Mouse (Mus musculus): Measurements from ENCODE around the gene Cmtm7. TPM values are rescaled to one million over a fixed set of nuclear protein-coding genes. Genes with fewer than 3 reads are reported as not detected.
A peak's percentile ranks its signal among the peaks of the same experiment; 100 is the strongest.

Gene Cmtm7
- polyA plus RNA-seq, 1 experiment from 2014 or later, result 93.0 TPM

- no peak for TF ChIP-seq CTCF (IDR thresholded peaks at IDR 0.05; ENCODE audit: low read depth)
- Histone ChIP-seq H3K27me3 (ENCODE audit: insufficient read depth, low read length) (no peaks in the 10 kb centered on the region), H3K4me1 (ENCODE audit: insufficient read depth) (peaks cover 6% of the 10 kb centered on the region; the same call in 1 of the 2 replicates), H3K4me2 (peak overlapping the region; percentile 26; the same call in 1 of the 2 replicates), H3K36me3 (ENCODE audit: insufficient read depth) (no peaks in the 10 kb centered on the region), H3K9ac (no peak overlapping the region), H3K4me3 (ENCODE audit: low read depth, low read length) (no peak overlapping the region), H3K9me3 (ENCODE audit: low read depth, low read length) (no peaks in the 10 kb centered on the region), H3K27ac (ENCODE audit: low read depth) (no peak overlapping the region)
- 24% methylated on average over 19 of the region's 19 CpGs for WGBS
- peak; percentile 79 for ATAC-seq (ENCODE audit: insufficient read depth)
- peak; percentile 83 for DNase-seq
Observed at GRCm38 (mm10) chr9:114805151-114805671, 23.6 kb upstream of the Cmtm7 start.

GRCm38 (mm10) chr9:114802191-114802590 is 20.5 kb upstream of the Cmtm7 start:
- H3K9ac ChIP-seq, result no peak overlapping the region
- no peak for DNase-seq
- WGBS, result 88% methylated on average over 1 of the region's 1 CpGs
- no peak for ATAC-seq (ENCODE audit: insufficient read depth)
- no peaks in the 10 kb centered on the region for H3K36me3 ChIP-seq (ENCODE audit: insufficient read depth)
- H3K4me2 ChIP-seq, result no peak overlapping the region
- no peak overlapping the region for H3K27ac ChIP-seq (ENCODE audit: low read depth)
- H3K4me3 ChIP-seq (ENCODE audit: low read depth, low read length), result no peak overlapping the region
- H3K4me1 ChIP-seq (ENCODE audit: insufficient read depth), result peaks cover 3% of the 10 kb centered on the region; the same call in 1 of the 2 replicates
- H3K9me3 ChIP-seq (ENCODE audit: low read depth, low read length), result no peaks in the 10 kb centered on the region
- no peaks in the 10 kb centered on the region for H3K27me3 ChIP-seq (ENCODE audit: insufficient read depth, low read length)
- TF ChIP-seq CTCF (IDR thresholded peaks at IDR 0.05; ENCODE audit: low read depth), result no peak

GRCm38 (mm10) chr9:114801301-114801700 is 19.6 kb upstream of the Cmtm7 start:
- DNase-seq (no peak), ATAC-seq (ENCODE audit: insufficient read depth) (no peak)
- H3K27me3 ChIP-seq (ENCODE audit: insufficient read depth, low read length), result no peaks in the 10 kb centered on the region
- H3K36me3 ChIP-seq (ENCODE audit: insufficient read depth), result no peaks in the 10 kb centered on the region
- no peak for TF ChIP-seq CTCF (IDR thresholded peaks at IDR 0.05; ENCODE audit: low read depth)
- no peaks in the 10 kb centered on the region for H3K9me3 ChIP-seq (ENCODE audit: low read depth, low read length)
- peaks cover 3% of the 10 kb centered on the region; the same call in 1 of the 2 replicates for H3K4me1 ChIP-seq (ENCODE audit: insufficient read depth)
- H3K4me3 ChIP-seq (ENCODE audit: low read depth, low read length), result no peak overlapping the region
- H3K4me2 ChIP-seq, result no peak overlapping the region
- H3K9ac ChIP-seq, result no peak overlapping the region
- no peak overlapping the region for H3K27ac ChIP-seq (ENCODE audit: low read depth)
- 39% methylated on average over 15 of the region's 15 CpGs for WGBS

- DNase-seq, result no peak
- Histone ChIP-seq H3K9ac (no peak overlapping the region), H3K4me3 (ENCODE audit: low read depth, low read length) (no peak overlapping the region), H3K4me2 (no peak overlapping the region), H3K9me3 (ENCODE audit: low read depth, low read length) (no peaks in the 10 kb centered on the region), H3K4me1 (ENCODE audit: insufficient read depth) (peaks cover 2% of the 10 kb centered on the region; the same call in 1 of the 2 replicates), H3K27ac (ENCODE audit: low read depth) (no peak overlapping the region), H3K27me3 (ENCODE audit: insufficient read depth, low read length) (no peaks in the 10 kb centered on the region), H3K36me3 (ENCODE audit: insufficient read depth) (no peaks in the 10 kb centered on the region)
- no peak for ATAC-seq (ENCODE audit: insufficient read depth)
- TF ChIP-seq CTCF (IDR thresholded peaks at IDR 0.05; ENCODE audit: low read depth), result no peak
- WGBS, result 40% methylated on average over 10 of the region's 10 CpGs
Observed at GRCm38 (mm10) chr9:114799498-114800107, 17.9 kb upstream of the Cmtm7 start.

- no peak for TF ChIP-seq CTCF (IDR thresholded peaks at IDR 0.05; ENCODE audit: low read depth)
- H3K4me2 ChIP-seq, result no peak overlapping the region
- H3K27me3 ChIP-seq (ENCODE audit: insufficient read depth, low read length), result no peaks in the 10 kb centered on the region
- H3K4me1 ChIP-seq (ENCODE audit: insufficient read depth), result no peaks in the 10 kb centered on the region; the same call in 1 of the 2 replicates
- no peak for ATAC-seq (ENCODE audit: insufficient read depth)
- H3K9ac ChIP-seq, result no peak overlapping the region
- no peak overlapping the region for H3K4me3 ChIP-seq (ENCODE audit: low read depth, low read length)
- H3K9me3 ChIP-seq (ENCODE audit: low read depth, low read length), result no peaks in the 10 kb centered on the region
- peak; percentile 62 for DNase-seq
- WGBS, result 24% methylated on average over 6 of the region's 6 CpGs
- H3K27ac ChIP-seq (ENCODE audit: low read depth), result no peak overlapping the region
- H3K36me3 ChIP-seq (ENCODE audit: insufficient read depth), result no peaks in the 10 kb centered on the region
Observed at GRCm38 (mm10) chr9:114798845-114799244, 17.2 kb upstream of the Cmtm7 start.

GRCm38 (mm10) chr9:114797329-114798004 is 15.8 kb upstream of the Cmtm7 start:
- DNase-seq (peak; percentile 95), ATAC-seq (ENCODE audit: insufficient read depth) (peak; percentile 87)
- no peak overlapping the region for H3K9ac ChIP-seq
- no peaks in the 10 kb centered on the region for H3K27me3 ChIP-seq (ENCODE audit: insufficient read depth, low read length)
- no peaks in the 10 kb centered on the region for H3K36me3 ChIP-seq (ENCODE audit: insufficient read depth)
- peak; percentile 99 for TF ChIP-seq CTCF (IDR thresholded peaks at IDR 0.05; ENCODE audit: low read depth)
- no peak overlapping the region for H3K4me2 ChIP-seq
- no peak overlapping the region for H3K27ac ChIP-seq (ENCODE audit: low read depth)
- no peak overlapping the region for H3K4me3 ChIP-seq (ENCODE audit: low read depth, low read length)
- H3K9me3 ChIP-seq (ENCODE audit: low read depth, low read length), result no peaks in the 10 kb centered on the region
- no peaks in the 10 kb centered on the region; the same call in 1 of the 2 replicates for H3K4me1 ChIP-seq (ENCODE audit: insufficient read depth)
- 52% methylated on average over 11 of the region's 11 CpGs for WGBS

- no peak overlapping the region; the same call in 1 of the 2 replicates for H3K9ac ChIP-seq
- DNase-seq (no peak), ATAC-seq (ENCODE audit: insufficient read depth) (no peak; the same call in 1 of the 2 replicates)
- H3K27me3 ChIP-seq (ENCODE audit: insufficient read depth, low read length), result no peaks in the 10 kb centered on the region
- no peaks in the 10 kb centered on the region for H3K36me3 ChIP-seq (ENCODE audit: insufficient read depth)
- H3K4me2 ChIP-seq, result no peak overlapping the region
- H3K9me3 ChIP-seq (ENCODE audit: low read depth, low read length), result no peaks in the 10 kb centered on the region
- no peak overlapping the region for H3K4me3 ChIP-seq (ENCODE audit: low read depth, low read length)
- WGBS, result 29% methylated on average over 11 of the region's 11 CpGs
- TF ChIP-seq CTCF (IDR thresholded peaks at IDR 0.05; ENCODE audit: low read depth), result no peak
- H3K27ac ChIP-seq (ENCODE audit: low read depth), result no peak overlapping the region
- H3K4me1 ChIP-seq (ENCODE audit: insufficient read depth), result no peaks in the 10 kb centered on the region; the same call in 1 of the 2 replicates
Observed at GRCm38 (mm10) chr9:114796473-114797050, 14.9 kb upstream of the Cmtm7 start.

All from lung, embryonic 14.5 days (tissue).